ENCODE assay signal across 11 mouse cellular contexts in the genomic region with DNA sequence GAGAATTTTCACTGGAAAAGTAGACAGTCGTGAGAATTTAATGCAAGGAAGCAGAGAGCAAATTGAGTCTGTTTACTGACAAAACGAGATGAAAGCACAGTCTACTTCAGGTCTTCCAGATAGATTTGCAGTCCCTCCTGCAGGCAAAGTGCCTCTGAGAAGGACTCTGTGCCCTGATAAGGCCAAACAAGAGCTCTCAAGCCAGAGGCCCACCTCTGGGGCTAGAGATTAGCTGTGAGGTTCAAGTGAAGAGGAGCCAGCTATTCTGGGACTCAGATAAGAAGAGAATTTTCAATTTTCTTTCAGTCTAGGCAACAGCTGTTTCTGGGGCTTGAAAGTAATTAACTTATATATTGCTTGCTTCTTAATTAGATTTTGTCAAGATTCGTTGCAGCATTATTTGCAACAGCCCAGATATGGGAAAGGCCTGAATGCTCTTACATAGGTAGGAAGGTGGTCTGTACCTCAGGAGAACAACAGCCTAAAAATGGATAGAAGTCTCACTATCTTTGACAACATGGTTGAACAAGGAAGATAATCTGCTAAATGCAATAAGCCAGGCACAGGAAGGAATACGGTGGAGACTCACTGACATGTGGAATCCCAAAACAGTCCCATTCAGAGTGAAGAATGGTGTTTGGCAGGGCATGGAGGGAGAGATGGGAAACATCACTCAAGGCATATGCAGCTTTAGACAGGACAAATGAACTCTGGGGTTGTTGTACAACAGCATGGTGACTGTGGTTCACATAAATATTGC.
A peak's percentile ranks its signal among the peaks of the same experiment; 100 is the strongest.
DNase-seq lines count a peak whose midpoint lies in the region; ATAC-seq and TF ChIP-seq lines count a peak whose summit lies in the region.
"Had no signal": no experiment of that assay in that cellular context is flagged by ENCODE, and none has a peak within 500 bp of the region (broad histone marks: within the 10 kb centered on the region; RNA-seq: fewer than 3 reads in every experiment).

No protein-coding gene starts in this region.

- DNase-seq in heart, adult 11 months, result peak; percentile 84
- DNase-seq in heart, adult 8-10 months (ENCODE audit: low spot score), result no peak
- DNase-seq in stomach, postnatal 0 days (ENCODE audit: low spot score), result no peak
- peak; percentile 45 for DNase-seq in liver, embryonic 11.5 days (ENCODE audit: low spot score)
- no peak for DNase-seq in thymus, postnatal 14 days
- DNase-seq: cerebellum, postnatal 36 days; right cerebral cortex, adult 18-20 months had no signal

- H3K36me3 ChIP-seq in stomach, embryonic 15.5 days, result no peaks in the 10 kb centered on the region
- no peaks in the 10 kb centered on the region for H3K36me3 ChIP-seq in stomach, postnatal 0 days (ENCODE audit: control insufficient read depth, insufficient read depth, low read length)
- no peaks in the 10 kb centered on the region for H3K36me3 ChIP-seq in liver, embryonic 11.5 days (ENCODE audit: control insufficient read depth, insufficient read depth, low read length)
- H3K36me3 ChIP-seq: neural tube, embryonic 15.5 days had no signal

- no peak overlapping the region for H3K9ac ChIP-seq in stomach, embryonic 15.5 days
- no peak overlapping the region for H3K9ac ChIP-seq in stomach, postnatal 0 days (ENCODE audit: low read length)
- no peak overlapping the region for H3K9ac ChIP-seq in liver, embryonic 11.5 days (ENCODE audit: low read depth, low read length)
- H3K9ac ChIP-seq: neural tube, embryonic 15.5 days had no signal

- no peak overlapping the region for H3K27ac ChIP-seq in stomach, embryonic 15.5 days
- no peak overlapping the region for H3K27ac ChIP-seq in stomach, postnatal 0 days (replicated peaks)
- peak overlapping the region; percentile 92 for H3K27ac ChIP-seq in liver, embryonic 11.5 days (ENCODE audit: low read depth, low read length)
- H3K27ac ChIP-seq: neural tube, embryonic 15.5 days had no signal

- H3K9me3 ChIP-seq in stomach, embryonic 15.5 days, result no peaks in the 10 kb centered on the region
- no peaks in the 10 kb centered on the region for H3K9me3 ChIP-seq in stomach, postnatal 0 days (ENCODE audit: control insufficient read depth, low read length)
- no peaks in the 10 kb centered on the region for H3K9me3 ChIP-seq in liver, embryonic 11.5 days (ENCODE audit: control insufficient read depth, low read length)
- H3K9me3 ChIP-seq: neural tube, embryonic 15.5 days had no signal

- 53% methylated on average over 4 of the region's 4 CpGs for WGBS in stomach, embryonic 15.5 days
- WGBS in stomach, postnatal 0 days, result 47% methylated on average over 4 of the region's 4 CpGs
- WGBS in liver, embryonic 11.5 days, result 23% methylated on average over 4 of the region's 4 CpGs

- no peaks in the 10 kb centered on the region for H3K27me3 ChIP-seq in stomach, embryonic 15.5 days (replicated peaks)
- no peaks in the 10 kb centered on the region for H3K27me3 ChIP-seq in stomach, postnatal 0 days (ENCODE audit: control insufficient read depth, insufficient read depth, low read length)
- H3K27me3 ChIP-seq in liver, embryonic 11.5 days (replicated peaks; ENCODE audit: control insufficient read depth, insufficient read depth, low read length), result no peaks in the 10 kb centered on the region
- H3K27me3 ChIP-seq: neural tube, embryonic 15.5 days had no signal

- no peak for TF ChIP-seq EP300 in stomach, postnatal 0 days (optimal IDR thresholded peaks at IDR 0.05)

- no peak overlapping the region for H3K4me2 ChIP-seq in stomach, embryonic 15.5 days
- H3K4me2 ChIP-seq in stomach, postnatal 0 days (replicated peaks; ENCODE audit: low read depth), result no peak overlapping the region
- peak overlapping the region; percentile 58 for H3K4me2 ChIP-seq in liver, embryonic 11.5 days
- H3K4me2 ChIP-seq: neural tube, embryonic 15.5 days had no signal

- ATAC-seq in stomach, embryonic 15.5 days (ENCODE audit: insufficient read depth, low FRiP score, low read depth), result peak; percentile 84
- no peak for ATAC-seq in stomach, postnatal 0 days (ENCODE audit: low FRiP score, low TSS enrichment)
- peak; percentile 99 for ATAC-seq in liver, embryonic 11.5 days (replicated peaks; ENCODE audit: low FRiP score)
- no peak for ATAC-seq in cerebellum, adult (ENCODE audit: insufficient number of reproducible peaks, low FRiP score, low TSS enrichment)
- no peak for ATAC-seq in megakaryocyte, adult 5-6 weeks (ENCODE audit: poor library complexity, severe bottlenecking)

- no peak for TF ChIP-seq CTCF in stomach, postnatal 0 days (IDR thresholded peaks at IDR 0.05; ENCODE audit: low read depth)

- no peak overlapping the region for H3K4me3 ChIP-seq in stomach, embryonic 15.5 days (replicated peaks)
- H3K4me3 ChIP-seq in stomach, postnatal 0 days (ENCODE audit: low read depth, low read length), result no peak overlapping the region
- H3K4me3 ChIP-seq in liver, embryonic 11.5 days (ENCODE audit: low read depth, low read length), result no peak overlapping the region
- H3K4me3 ChIP-seq: neural tube, embryonic 15.5 days had no signal

- H3K4me1 ChIP-seq in stomach, embryonic 15.5 days, result peaks cover 3% of the 10 kb centered on the region; the same call in 1 of the 2 replicates
- no peaks in the 10 kb centered on the region for H3K4me1 ChIP-seq in stomach, postnatal 0 days (replicated peaks; ENCODE audit: control insufficient read depth, insufficient read depth)
- peaks cover 28% of the 10 kb centered on the region for H3K4me1 ChIP-seq in liver, embryonic 11.5 days (replicated peaks; ENCODE audit: control insufficient read depth, insufficient read depth, low read length)
- H3K4me1 ChIP-seq: neural tube, embryonic 15.5 days had no signal

Comparison
In these comparisons a context has a peak if more than half of its experiments do, and no peak if none do; other contexts are left out.
1. DNase-seq: peak in heart, adult 11 months (single experiment) and liver, embryonic 11.5 days (single experiment); none in heart, adult 8-10 months (single experiment), stomach, postnatal 0 days (single experiment) and thymus, postnatal 14 days (single experiment).
2. ATAC-seq: peak in stomach, embryonic 15.5 days (single experiment) and liver, embryonic 11.5 days (single experiment); none in stomach, postnatal 0 days (single experiment), cerebellum, adult (single experiment) and megakaryocyte, adult 5-6 weeks (single experiment).